Mouse (Mus musculus) liver, adult 2 months (tissue): Measurements from ENCODE around the gene Bex4.

Experiments used
- CTCF ChIP-seq: fragments of 200-500 bp; IDR thresholded peaks from 2 replicates; pipeline ENCODE4 v1.5.1; 2011; ENCODE audit warnings: low read depth, low read length, control low read depth
- POLR2A ChIP-seq: fragments of 200-500 bp; IDR thresholded peaks from 2 replicates; pipeline ENCODE4 v1.6.1; 2011; ENCODE audit warnings: low read length, control low read depth; ENCODE audit not compliant: insufficient read depth; ENCODE audit errors: extremely low read depth

- TF ChIP-seq CTCF (peak; percentile 35; the same call in 1 of the 2 replicates), POLR2A (no peak)
Measured at GRCm38 (mm10) chrX:136107942-136108341, 30.9 kb upstream of the Bex4 start.
